Mouse (Mus musculus): ENCODE data around the gene Pid1.

The Pid1 gene

GRCm38 (mm10) chr1:84186756-84187437, 177.1 kb downstream of the Pid1 start:
- no peak for DNase-seq (ENCODE audit: low spot score in 2 of 2)

- no peak for DNase-seq (ENCODE audit: low spot score in 2 of 2)
Measured at GRCm38 (mm10) chr1:84177696-84178095, 186.3 kb downstream of the Pid1 start.

GRCm38 (mm10) chr1:84177033-84177432, 186.9 kb downstream of the Pid1 start:
- no peak for DNase-seq (ENCODE audit: low spot score in 2 of 2)

- no peak for DNase-seq (ENCODE audit: low spot score in 2 of 2)
Measured at GRCm38 (mm10) chr1:84172941-84173340, 191.0 kb downstream of the Pid1 start.

GRCm38 (mm10) chr1:84157790-84158189, 206.2 kb downstream of the Pid1 start:
- no peak for DNase-seq (ENCODE audit: low spot score in 2 of 2)

GRCm38 (mm10) chr1:84155585-84155930, 208.4 kb downstream of the Pid1 start:
- no peak for DNase-seq (ENCODE audit: low spot score in 2 of 2)

- DNase-seq (ENCODE audit: low spot score in 2 of 2) = no peak
Measured at GRCm38 (mm10) chr1:84154725-84155584, 209.0 kb downstream of the Pid1 start.

GRCm38 (mm10) chr1:84153943-84154342, 210.0 kb downstream of the Pid1 start:
- peak in 1 of 2 experiments; percentile 22 for DNase-seq (ENCODE audit: low spot score in 2 of 2)

- no peak for DNase-seq (ENCODE audit: low spot score in 2 of 2)
Measured at GRCm38 (mm10) chr1:84141561-84141960, 222.4 kb downstream of the Pid1 start.

- no peak for DNase-seq (ENCODE audit: low spot score in 2 of 2)
Measured at GRCm38 (mm10) chr1:84132451-84132850, 231.5 kb downstream of the Pid1 start.

- no peak for DNase-seq (ENCODE audit: low spot score in 2 of 2)
Measured at GRCm38 (mm10) chr1:84131799-84132198, 232.2 kb downstream of the Pid1 start.

GRCm38 (mm10) chr1:84128510-84128909, 235.5 kb downstream of the Pid1 start:
- no peak for DNase-seq (ENCODE audit: low spot score in 2 of 2)

GRCm38 (mm10) chr1:84119306-84119705, 244.7 kb downstream of the Pid1 start:
- no peak for DNase-seq (ENCODE audit: low spot score in 2 of 2)

- DNase-seq (ENCODE audit: low spot score in 2 of 2) = no peak
Measured at GRCm38 (mm10) chr1:84106756-84107155, 257.2 kb downstream of the Pid1 start.

- no peak for DNase-seq (ENCODE audit: low spot score in 2 of 2)
Measured at GRCm38 (mm10) chr1:84102052-84102451, 261.9 kb downstream of the Pid1 start.

GRCm38 (mm10) chr1:84097398-84097797, 266.6 kb downstream of the Pid1 start:
- no peak for DNase-seq (ENCODE audit: low spot score in 2 of 2)

- no peak for DNase-seq (ENCODE audit: low spot score in 2 of 2)
Measured at GRCm38 (mm10) chr1:84093291-84093690, 270.7 kb downstream of the Pid1 start.

GRCm38 (mm10) chr1:84089664-84090063, 274.3 kb downstream of the Pid1 start:
- no peak for DNase-seq (ENCODE audit: low spot score in 2 of 2)

- DNase-seq (ENCODE audit: low spot score in 2 of 2) = no peak
Measured at GRCm38 (mm10) chr1:84087957-84088356, 276.0 kb downstream of the Pid1 start.

GRCm38 (mm10) chr1:84087325-84087724, 276.7 kb downstream of the Pid1 start:
- DNase-seq (ENCODE audit: low spot score in 2 of 2) = no peak

GRCm38 (mm10) chr1:84086486-84086885, 277.5 kb downstream of the Pid1 start:
- DNase-seq (ENCODE audit: low spot score in 2 of 2) = no peak

- DNase-seq (ENCODE audit: low spot score in 2 of 2) = no peak
Measured at GRCm38 (mm10) chr1:84085361-84085760, 278.6 kb downstream of the Pid1 start.

GRCm38 (mm10) chr1:84079566-84079965, 284.4 kb downstream of the Pid1 start:
- DNase-seq (ENCODE audit: low spot score in 2 of 2) = no peak
